Mouse (Mus musculus): Measurements from ENCODE around the gene Jph4. TPM values are rescaled to one million over a fixed set of nuclear protein-coding genes. Genes with fewer than 3 reads are reported as not detected.
A peak's percentile ranks its signal among the peaks of the same experiment; 100 is the strongest.

Jph4 gene
- polyA plus RNA-seq, 2 experiments = 2.5 to 10.4 TPM

DNA sequence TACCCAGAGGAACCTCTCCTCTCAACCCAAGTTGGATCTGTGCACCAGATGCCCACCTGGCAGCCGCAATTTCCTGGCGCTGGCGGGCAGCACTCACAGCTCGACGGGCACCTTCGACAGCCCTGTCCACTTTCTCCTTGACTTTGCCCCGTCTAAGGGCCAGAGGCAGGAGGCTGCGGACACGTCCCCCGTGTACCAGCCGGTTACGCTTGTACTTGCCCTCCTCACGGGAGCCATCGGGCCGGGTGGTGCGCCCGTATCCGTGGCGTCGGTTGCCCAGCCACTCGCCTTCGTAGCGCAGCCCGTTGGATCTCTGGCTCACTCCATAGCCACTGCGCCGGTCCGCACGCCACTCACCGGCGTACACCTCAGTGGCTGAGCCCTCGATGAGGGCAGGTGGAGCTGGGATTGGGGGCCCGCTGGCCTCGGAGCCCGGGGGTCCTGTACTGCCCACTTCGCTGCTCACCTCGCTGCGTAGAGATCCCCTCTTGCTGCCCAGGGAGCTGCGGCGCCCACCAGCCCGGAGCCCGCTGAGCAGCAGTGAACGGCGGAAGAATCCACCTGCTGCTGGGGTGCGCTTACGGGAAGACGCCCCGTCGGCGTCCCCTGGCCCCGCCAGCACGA is 3.3 kb downstream of the Jph4 start:
- no peak overlapping the region for H3K4me2 ChIP-seq (replicated peaks; ENCODE audit: low read depth, low read length, severe bottlenecking)
- H3K36me3 ChIP-seq (ENCODE audit: control insufficient read depth, insufficient read depth, low read length) = no peaks in the 10 kb centered on the region; the same call in 1 of the 2 replicates
- WGBS = 69% methylated on average over 51 of the region's 51 CpGs

DNA sequence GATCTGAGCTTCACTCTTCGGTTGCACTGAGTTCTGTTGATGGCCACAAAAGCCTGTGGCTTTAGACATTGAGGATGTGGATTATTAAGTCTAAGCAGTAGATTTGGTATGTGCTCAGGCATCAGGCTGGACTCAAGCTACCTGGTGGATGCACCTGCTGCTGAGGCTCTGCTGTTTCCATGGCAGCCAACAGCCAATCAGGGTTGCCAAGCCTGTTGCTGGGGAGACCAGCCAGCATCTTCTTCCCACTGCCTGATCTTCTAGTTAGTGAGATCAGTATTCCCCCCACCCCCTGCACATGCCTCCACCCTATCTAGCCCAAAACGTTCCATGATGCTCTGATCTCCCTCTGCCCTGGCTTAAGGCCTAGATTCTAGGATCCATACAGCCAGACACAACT is 5.0 kb downstream of the Jph4 start:
- H3K27me3 ChIP-seq (ENCODE audit: control insufficient read depth, insufficient read depth, low read length) = peaks cover 36% of the 10 kb centered on the region
- no peaks in the 10 kb centered on the region; the same call in 1 of the 2 replicates for H3K36me3 ChIP-seq (ENCODE audit: control insufficient read depth, insufficient read depth, low read length)
- H3K4me2 ChIP-seq (replicated peaks; ENCODE audit: low read depth, low read length, severe bottlenecking) = no peak overlapping the region
- TF ChIP-seq POLR2A (IDR thresholded peaks at IDR 0.05; ENCODE audit: borderline replicate concordance, extremely low read depth, insufficient read depth, insufficient read length) = no peak
- H3K9ac ChIP-seq (ENCODE audit: low read depth, low read length, severe bottlenecking) = no peak overlapping the region
- ATAC-seq (ENCODE audit: low FRiP score, low read depth) (no peak), DNase-seq (ENCODE audit: low spot score) (no peak)
- no peaks in the 10 kb centered on the region for H3K9me3 ChIP-seq (ENCODE audit: control insufficient read depth, low read length)
- peaks cover 16% of the 10 kb centered on the region for H3K4me1 ChIP-seq (ENCODE audit: control insufficient read depth, insufficient read depth, low read length)
- no peak overlapping the region for H3K27ac ChIP-seq (replicated peaks; ENCODE audit: low read depth, low read length)
- no peak overlapping the region for H3K4me3 ChIP-seq (replicated peaks; ENCODE audit: low read length)
- WGBS = 81% methylated on average over 2 of the region's 2 CpGs

More for the DNA sequence above, 3.3 kb downstream of the Jph4 start:
- Histone ChIP-seq H3K27ac (replicated peaks; ENCODE audit: low read depth, low read length) (no peak overlapping the region), H3K4me3 (replicated peaks; ENCODE audit: low read length) (no peak overlapping the region), H3K4me1 (ENCODE audit: control insufficient read depth, insufficient read depth, low read length) (peaks cover 18% of the 10 kb centered on the region; the same call in 1 of the 2 replicates), H3K9ac (ENCODE audit: low read depth, low read length, severe bottlenecking) (no peak overlapping the region), H3K9me3 (ENCODE audit: control insufficient read depth, low read length) (no peaks in the 10 kb centered on the region), H3K27me3 (ENCODE audit: control insufficient read depth, insufficient read depth, low read length) (peaks cover 39% of the 10 kb centered on the region)
- no peak for ATAC-seq (ENCODE audit: low FRiP score, low read depth)
- no peak for TF ChIP-seq POLR2A (IDR thresholded peaks at IDR 0.05; ENCODE audit: borderline replicate concordance, extremely low read depth, insufficient read depth, insufficient read length)
- DNase-seq (ENCODE audit: low spot score) = no peak

DNA sequence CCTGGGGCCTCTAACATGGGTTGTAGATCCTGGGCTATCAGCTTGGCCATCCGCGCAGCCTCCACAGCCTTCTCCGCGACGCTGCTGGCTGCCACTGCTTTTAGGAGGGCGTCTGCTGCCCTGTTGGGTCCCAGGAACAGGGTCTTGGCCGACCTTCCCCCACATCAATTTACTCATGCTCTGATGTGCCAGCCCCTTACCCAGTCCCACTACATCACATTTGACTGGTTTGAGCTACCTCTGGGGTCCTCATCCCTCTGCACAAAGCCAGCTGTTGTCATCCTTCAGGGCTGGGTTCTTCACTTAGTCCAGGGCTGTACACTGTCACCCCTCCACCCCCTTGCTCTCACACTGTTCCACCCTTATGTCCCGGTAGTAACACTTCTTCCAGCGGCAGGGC is 6.7 kb downstream of the Jph4 start:
- Histone ChIP-seq H3K4me1 (ENCODE audit: control insufficient read depth, insufficient read depth, low read length) (peaks cover 15% of the 10 kb centered on the region), H3K9me3 (ENCODE audit: control insufficient read depth, low read length) (no peaks in the 10 kb centered on the region), H3K4me3 (replicated peaks; ENCODE audit: low read length) (no peak overlapping the region), H3K9ac (ENCODE audit: low read depth, low read length, severe bottlenecking) (no peak overlapping the region), H3K36me3 (ENCODE audit: control insufficient read depth, insufficient read depth, low read length) (no peaks in the 10 kb centered on the region; the same call in 1 of the 2 replicates), H3K4me2 (replicated peaks; ENCODE audit: low read depth, low read length, severe bottlenecking) (no peak overlapping the region), H3K27ac (replicated peaks; ENCODE audit: low read depth, low read length) (no peak overlapping the region), H3K27me3 (ENCODE audit: control insufficient read depth, insufficient read depth, low read length) (peaks cover 20% of the 10 kb centered on the region)
- WGBS = 29% methylated on average over 9 of the region's 9 CpGs
- no peak for TF ChIP-seq POLR2A (IDR thresholded peaks at IDR 0.05; ENCODE audit: borderline replicate concordance, extremely low read depth, insufficient read depth, insufficient read length)
- DNase-seq (ENCODE audit: low spot score) (no peak), ATAC-seq (ENCODE audit: low FRiP score, low read depth) (no peak)

DNA sequence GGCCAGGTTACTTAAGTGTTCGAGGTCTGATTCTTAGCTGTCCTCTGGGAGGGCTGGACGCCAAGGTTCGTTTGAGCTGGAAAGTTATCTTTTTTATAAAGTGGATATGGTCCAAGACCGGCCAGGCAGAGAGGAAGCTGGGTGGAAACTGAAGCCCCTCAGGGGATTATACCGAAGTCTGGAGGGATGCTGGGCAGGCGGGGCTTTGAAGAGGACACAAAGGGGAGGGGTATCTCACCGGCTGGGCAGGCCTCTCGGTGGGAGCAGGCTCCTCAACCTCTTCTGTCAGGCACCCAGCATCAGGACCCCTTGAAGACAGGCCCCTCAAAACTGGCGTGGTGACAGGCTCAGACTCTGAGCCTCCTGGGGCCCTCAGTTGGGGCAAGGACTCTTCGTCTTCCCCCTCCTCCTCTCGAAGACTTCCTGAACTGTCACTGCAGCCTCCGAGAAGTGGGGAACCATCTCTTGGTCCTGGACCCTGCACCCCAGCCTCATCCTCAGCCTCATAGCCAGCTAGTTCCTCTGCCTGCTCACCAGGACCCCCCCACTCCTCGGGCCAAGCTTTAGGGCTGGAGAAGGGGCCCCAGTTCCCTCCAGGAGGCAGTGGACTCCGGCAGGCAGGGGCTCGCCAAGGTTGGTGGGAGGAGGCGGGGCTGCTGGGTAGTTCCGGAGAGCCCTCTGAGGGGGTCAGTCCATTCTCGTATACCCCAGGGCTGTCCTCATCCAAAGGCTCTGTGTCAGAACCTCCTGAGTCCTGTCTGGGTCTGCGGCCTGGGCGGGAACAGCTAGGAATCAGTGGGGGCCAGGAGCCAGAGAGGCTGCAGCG is 7.5 kb downstream of the Jph4 start:
- Histone ChIP-seq H3K4me2 (replicated peaks; ENCODE audit: low read depth, low read length, severe bottlenecking) (no peak overlapping the region), H3K4me1 (ENCODE audit: control insufficient read depth, insufficient read depth, low read length) (peaks cover 15% of the 10 kb centered on the region), H3K9me3 (ENCODE audit: control insufficient read depth, low read length) (no peaks in the 10 kb centered on the region), H3K27me3 (ENCODE audit: control insufficient read depth, insufficient read depth, low read length) (peaks cover 15% of the 10 kb centered on the region), H3K4me3 (replicated peaks; ENCODE audit: low read length) (no peak overlapping the region), H3K9ac (ENCODE audit: low read depth, low read length, severe bottlenecking) (no peak overlapping the region), H3K27ac (replicated peaks; ENCODE audit: low read depth, low read length) (no peak overlapping the region), H3K36me3 (ENCODE audit: control insufficient read depth, insufficient read depth, low read length) (no peaks in the 10 kb centered on the region; the same call in 1 of the 2 replicates)
- no peak for TF ChIP-seq POLR2A (IDR thresholded peaks at IDR 0.05; ENCODE audit: borderline replicate concordance, extremely low read depth, insufficient read depth, insufficient read length)
- 11% methylated on average over 19 of the region's 21 CpGs for WGBS
- ATAC-seq (ENCODE audit: low FRiP score, low read depth) (no peak), DNase-seq (ENCODE audit: low spot score) (no peak)

DNA sequence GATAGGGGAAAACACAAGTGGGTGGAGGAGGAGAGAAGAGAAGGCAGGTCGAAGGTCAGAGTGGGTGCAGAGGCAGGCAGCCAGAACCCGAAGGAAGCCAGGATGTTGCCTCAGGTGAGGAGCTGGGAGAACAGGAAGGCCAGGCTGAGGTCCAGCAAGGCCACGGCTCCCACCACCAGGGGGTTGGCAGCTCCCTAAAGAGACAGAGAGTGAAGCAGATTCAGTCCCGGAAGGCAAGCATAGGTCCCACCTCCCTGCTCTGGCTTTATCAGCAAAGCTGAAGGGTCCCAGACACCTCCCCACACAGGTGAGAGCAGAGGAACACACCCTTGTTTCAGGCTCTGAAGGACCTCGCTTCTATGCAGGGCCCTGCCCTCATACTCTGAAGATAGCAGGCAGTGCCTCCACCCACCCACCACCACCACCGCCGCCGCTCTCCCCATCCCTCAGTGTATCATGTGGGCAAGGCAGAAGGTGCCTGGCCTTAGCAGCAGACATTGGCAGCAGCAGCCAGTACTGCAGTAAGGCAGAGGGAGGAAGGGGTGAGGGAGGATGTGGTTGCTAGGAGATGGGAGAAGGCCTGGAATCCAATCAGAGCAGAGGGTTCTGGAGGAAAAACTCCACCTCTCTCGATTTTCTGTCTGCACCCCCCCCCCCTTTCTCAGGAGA is 8.4 kb downstream of the Jph4 start:
- Histone ChIP-seq H3K27me3 (ENCODE audit: control insufficient read depth, insufficient read depth, low read length) (peaks cover 7% of the 10 kb centered on the region), H3K9ac (ENCODE audit: low read depth, low read length, severe bottlenecking) (no peak overlapping the region)

More for the DNA sequence above, 8.4 kb downstream of the Jph4 start:
- no peak overlapping the region for H3K4me3 ChIP-seq (replicated peaks; ENCODE audit: low read length)
- 35% methylated on average over 9 of the region's 9 CpGs for WGBS
- no peaks in the 10 kb centered on the region for H3K9me3 ChIP-seq (ENCODE audit: control insufficient read depth, low read length)
- no peak overlapping the region for H3K4me2 ChIP-seq (replicated peaks; ENCODE audit: low read depth, low read length, severe bottlenecking)
- no peak for TF ChIP-seq POLR2A (IDR thresholded peaks at IDR 0.05; ENCODE audit: borderline replicate concordance, extremely low read depth, insufficient read depth, insufficient read length)
- H3K4me1 ChIP-seq (ENCODE audit: control insufficient read depth, insufficient read depth, low read length) = peaks cover 15% of the 10 kb centered on the region
- no peaks in the 10 kb centered on the region; the same call in 1 of the 2 replicates for H3K36me3 ChIP-seq (ENCODE audit: control insufficient read depth, insufficient read depth, low read length)
- H3K27ac ChIP-seq (replicated peaks; ENCODE audit: low read depth, low read length) = no peak overlapping the region
- ATAC-seq (ENCODE audit: low FRiP score, low read depth) = no peak
- DNase-seq (ENCODE audit: low spot score) = peak; percentile 31

All from limb, embryonic 14.5 days (tissue).